Mouse (Mus musculus) spleen, postnatal 36 days (tissue): ENCODE measurements around the gene Mfsd12.

Experiments
- DNase-seq, 2 experiments: peaks; one replicate each; pipeline ENCODE4 v3.0.0; 2022; ENCODE audit warnings: low spot score in 2 of 2, mixed read lengths in 1 of 2

Mfsd12 gene

GRCm38 (mm10) chr10:81401205-81401520, 43.9 kb downstream of the Mfsd12 start:
- no peak for DNase-seq

- no peak for DNase-seq
Observed at GRCm38 (mm10) chr10:81401521-81402226, 44.4 kb downstream of the Mfsd12 start.

GRCm38 (mm10) chr10:81402227-81402765, 45.0 kb downstream of the Mfsd12 start:
- no peak for DNase-seq

- DNase-seq: no peak
Observed at GRCm38 (mm10) chr10:81403511-81403910, 46.2 kb downstream of the Mfsd12 start.

GRCm38 (mm10) chr10:81404082-81404481, 46.8 kb downstream of the Mfsd12 start:
- no peak for DNase-seq

- DNase-seq: peak; percentile 57 to 58
Observed at GRCm38 (mm10) chr10:81404720-81405119, 47.4 kb downstream of the Mfsd12 start.

GRCm38 (mm10) chr10:81405588-81406201, 48.4 kb downstream of the Mfsd12 start:
- DNase-seq: peak; percentile 54 to 68

- no peak for DNase-seq
Observed at GRCm38 (mm10) chr10:81406504-81407440, 49.5 kb downstream of the Mfsd12 start.

- peak; percentile 68 to 80 for DNase-seq
Observed at GRCm38 (mm10) chr10:81407539-81408423, 50.5 kb downstream of the Mfsd12 start.

GRCm38 (mm10) chr10:81408424-81408729, 51.1 kb downstream of the Mfsd12 start:
- no peak for DNase-seq

- DNase-seq: peak; percentile 73 to 79
Observed at GRCm38 (mm10) chr10:81408871-81409291, 51.6 kb downstream of the Mfsd12 start.

GRCm38 (mm10) chr10:81409330-81409729, 52.0 kb downstream of the Mfsd12 start:
- DNase-seq: no peak

- DNase-seq: no peak
Observed at GRCm38 (mm10) chr10:81410350-81410749, 53.1 kb downstream of the Mfsd12 start.

- DNase-seq: no peak
Observed at GRCm38 (mm10) chr10:81410981-81411380, 53.7 kb downstream of the Mfsd12 start.

- DNase-seq: no peak
Observed at GRCm38 (mm10) chr10:81411471-81412400, 54.4 kb downstream of the Mfsd12 start.

GRCm38 (mm10) chr10:81412586-81413309, 55.5 kb downstream of the Mfsd12 start:
- no peak for DNase-seq

- no peak for DNase-seq
Observed at GRCm38 (mm10) chr10:81413310-81414261, 56.3 kb downstream of the Mfsd12 start.

- DNase-seq: no peak
Observed at GRCm38 (mm10) chr10:81414682-81415081, 57.4 kb downstream of the Mfsd12 start.
